Mouse (Mus musculus) embryonic fibroblast, embryonic 13.5 days (primary cell): ENCODE data around the gene 1700029H14Rik.

Experiments
- CTCF ChIP-seq: IDR thresholded peaks from 2 replicates; pipeline ENCODE4 v1.5.1; 2011; ENCODE audit warnings: mild to moderate bottlenecking, control low read depth, low read length, moderate library complexity, borderline replicate concordance; ENCODE audit not compliant: insufficient read depth
- POLR2A ChIP-seq: IDR thresholded peaks from 2 replicates; pipeline ENCODE4 v1.6.1; 2011; ENCODE audit warnings: low read depth, mild to moderate bottlenecking, control low read depth, low read length, moderate library complexity

DNA sequence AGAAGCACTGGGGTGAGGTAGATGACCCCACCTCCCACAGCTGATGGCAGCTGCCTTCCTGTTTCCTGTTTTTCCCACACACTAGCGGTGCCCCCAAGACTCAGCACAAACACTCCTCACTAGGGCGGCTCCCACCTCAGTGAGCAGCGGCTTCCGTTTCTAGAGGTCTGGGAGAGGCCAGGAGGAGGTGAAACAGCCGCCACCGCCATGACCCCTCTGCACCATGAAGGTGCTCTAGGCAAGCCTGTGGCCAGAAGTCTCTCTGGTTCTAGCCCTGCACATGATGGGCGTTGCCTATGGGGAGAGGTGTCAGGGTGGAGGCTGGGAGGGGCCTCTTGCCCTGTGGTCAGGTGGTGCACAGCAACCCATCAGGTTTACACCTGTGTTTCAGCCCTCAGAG, 37.9 kb upstream of the 1700029H14Rik start:
- TF ChIP-seq POLR2A, result no peak
- TF ChIP-seq CTCF, result no peak
